Mouse (Mus musculus) bone marrow macrophage, adult 2 months (primary cell): Measurements from ENCODE around the gene Tekt4.

ENCODE experiments used
- CTCF ChIP-seq: IDR thresholded peaks from 2 replicates; pipeline ENCODE4 v1.5.1; 2012; ENCODE audit warnings: low read depth, mild to moderate bottlenecking, low read length, moderate library complexity
- POLR2A ChIP-seq: IDR thresholded peaks from 2 replicates; pipeline ENCODE4 v1.6.1; 2012; ENCODE audit warnings: mild to moderate bottlenecking, low read depth, low read length, borderline replicate concordance

- TF ChIP-seq CTCF (no peak), POLR2A (no peak)
These were observed 13.0 kb upstream of the Tekt4 start for GRCm38 (mm10) chr17:25441417-25441816.
